Mouse (Mus musculus): ENCODE results near the gene Gm10295.

DNA sequence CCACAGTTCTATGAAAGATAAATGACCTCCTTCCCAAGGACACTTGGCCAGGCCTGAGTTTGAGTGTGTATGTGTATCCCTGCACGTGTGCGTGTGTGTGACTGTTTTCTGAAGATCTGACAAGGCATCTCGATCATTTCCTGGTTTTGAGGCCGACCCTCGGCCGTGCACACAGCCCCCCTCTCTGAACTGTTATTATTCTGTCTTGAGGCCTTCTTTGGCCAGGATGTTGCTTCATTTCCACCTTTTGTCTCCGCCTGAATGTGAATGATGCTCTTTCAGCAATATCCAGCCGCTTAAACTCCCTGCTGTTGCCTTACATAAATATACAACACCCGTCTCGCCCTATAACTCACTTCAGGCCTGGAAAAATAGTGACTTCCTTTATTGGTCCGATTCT is 39.9 kb downstream of the Gm10295 start:
- TF ChIP-seq POLR2A (IDR thresholded peaks at IDR 0.05; ENCODE audit: extremely low read depth, insufficient read depth, low read length): no peak
- TF ChIP-seq CTCF (IDR thresholded peaks at IDR 0.05; ENCODE audit: low read depth, low read length): no peak

Data from liver, adult 2 months (tissue).